Mouse (Mus musculus) kidney, adult 11 months (tissue): Measurements from ENCODE around the gene Ccdc117.
"Not testable (repeated sequence)": the region's sequence is repeated elsewhere in the genome, so short reads cannot be mapped to it uniquely, and the experiment has no call there.

Source experiments
- DNase-seq: peaks from one replicate; pipeline ENCODE4 v3.0.0; 2022

Gene Ccdc117

DNA sequence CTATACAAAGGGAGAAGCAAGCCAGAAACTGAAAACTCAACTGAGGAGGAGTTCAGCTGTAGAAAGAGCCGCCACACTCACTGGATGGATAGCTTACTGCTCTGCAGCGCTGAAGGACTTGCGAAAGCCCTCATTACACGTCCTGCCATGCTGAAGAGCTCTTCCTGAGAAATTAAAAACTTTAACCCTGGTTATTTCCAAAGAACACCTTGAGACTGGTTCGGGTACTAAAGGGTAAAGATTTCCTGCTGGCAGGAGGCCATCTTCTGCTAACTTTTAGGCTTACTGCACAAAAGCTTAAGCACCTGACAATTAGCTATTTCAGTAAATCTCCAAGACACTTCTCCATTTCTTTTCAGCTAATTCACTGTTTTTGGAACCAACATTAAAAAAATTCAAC lies 11.8 kb downstream of the Ccdc117 start:
- no peak for DNase-seq

DNA sequence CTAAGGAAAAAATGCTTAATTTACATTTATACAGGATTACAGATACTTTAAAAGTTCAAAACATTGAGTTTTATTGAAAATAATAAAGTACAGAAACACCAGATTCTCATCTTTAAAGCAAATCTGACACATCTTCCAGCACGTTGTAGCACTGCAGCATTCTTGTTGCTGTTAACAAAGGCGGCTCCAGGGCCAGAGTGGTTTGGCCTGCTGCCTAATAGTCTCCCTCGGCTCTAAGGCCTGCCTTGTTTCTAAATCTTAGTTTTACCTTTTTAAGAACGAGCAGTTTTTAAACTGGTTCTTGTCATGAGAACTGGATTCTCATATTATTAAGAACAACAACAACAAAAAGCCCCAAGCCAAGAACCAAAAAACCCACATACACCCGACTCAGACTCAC lies 13.1 kb downstream of the Ccdc117 start:
- DNase-seq: no peak

DNA sequence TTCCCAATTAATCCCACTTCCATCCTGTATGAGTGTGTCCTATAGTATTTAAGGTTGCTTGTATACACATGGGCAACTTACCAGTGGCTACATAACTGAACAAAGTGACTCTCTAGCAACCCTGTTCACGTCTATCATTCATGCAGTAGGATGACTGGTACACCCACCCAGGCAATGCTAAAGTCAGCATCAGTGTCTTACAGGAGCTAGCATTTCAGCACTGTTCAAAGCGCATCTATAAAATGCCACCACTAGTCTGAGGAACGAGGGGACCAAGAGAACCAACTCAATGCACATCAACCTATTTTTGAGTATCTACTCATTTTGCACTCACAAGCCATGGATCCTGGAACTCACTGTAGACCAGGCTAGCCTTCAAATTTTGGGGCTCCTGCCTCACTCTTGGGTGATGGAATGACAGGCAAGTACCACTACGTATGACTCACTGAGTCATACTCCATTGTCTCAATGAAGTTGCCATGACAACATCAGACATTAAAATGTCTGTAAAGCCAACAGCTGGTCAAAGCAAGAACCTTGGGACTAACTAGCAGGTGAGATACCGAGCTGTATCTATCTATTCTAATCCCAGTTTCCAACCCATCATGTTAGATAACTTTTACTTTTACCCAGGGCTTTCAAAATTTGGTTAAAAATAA lies 14.0 kb downstream of the Ccdc117 start:
- no peak for DNase-seq

DNA sequence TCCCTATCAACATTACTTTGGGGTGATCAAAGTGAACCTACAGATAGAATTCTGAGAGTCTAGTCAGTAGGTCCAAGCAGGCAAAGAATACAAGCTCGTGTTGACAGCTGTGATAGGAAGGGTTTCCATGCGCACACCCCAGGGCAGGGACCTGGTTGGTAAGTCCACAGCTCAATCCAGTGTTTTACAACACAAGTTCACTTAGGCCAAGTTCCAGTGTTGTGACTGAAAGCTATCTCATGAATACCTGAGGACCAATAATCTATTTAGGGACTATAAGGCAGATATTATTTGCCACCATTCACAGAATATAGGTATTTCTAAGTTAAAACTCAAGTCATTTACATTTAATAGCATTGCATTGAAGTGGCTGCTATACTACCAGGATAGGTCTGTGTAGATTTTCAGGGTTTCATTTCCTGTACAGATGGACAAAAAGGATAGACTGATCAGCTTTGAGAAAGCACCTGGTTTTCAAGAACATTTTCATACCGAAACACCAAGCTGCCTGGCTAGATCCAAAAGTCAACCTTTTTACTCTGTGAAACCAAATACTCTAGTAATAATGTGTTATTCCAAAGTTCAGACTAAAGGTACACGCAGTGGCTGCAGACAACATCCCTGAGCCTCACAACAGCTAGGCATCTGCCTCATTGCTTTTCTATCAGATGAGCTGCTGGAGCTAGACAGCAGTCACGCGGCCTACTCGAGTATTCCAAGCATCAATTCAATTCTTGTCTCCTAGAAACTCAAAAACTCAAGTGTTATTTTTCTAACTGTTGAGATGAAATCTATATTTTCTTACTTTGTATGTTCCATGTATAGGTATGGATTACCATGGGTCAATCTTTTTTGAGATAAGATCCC lies 15.2 kb downstream of the Ccdc117 start:
- no peak for DNase-seq

DNA sequence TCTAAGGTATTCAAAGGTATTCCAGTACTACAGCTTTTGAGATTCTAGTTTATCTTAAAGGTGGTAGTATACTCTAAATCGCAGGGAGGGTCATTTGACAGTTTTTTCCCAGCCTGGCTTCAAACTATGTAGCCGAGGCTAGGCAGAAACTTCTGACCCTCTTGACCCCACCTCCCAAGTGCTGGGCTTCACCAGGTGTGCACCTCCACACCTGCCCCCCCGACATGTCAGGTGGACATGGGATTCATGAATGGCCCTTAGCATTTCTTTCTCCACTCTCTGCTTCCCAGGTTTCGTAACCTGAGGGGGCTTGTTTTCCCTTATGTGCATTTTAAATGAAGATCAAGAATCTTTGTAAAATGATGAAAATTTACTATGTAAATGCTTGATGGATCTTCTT lies 16.6 kb downstream of the Ccdc117 start:
- no peak for DNase-seq

DNA sequence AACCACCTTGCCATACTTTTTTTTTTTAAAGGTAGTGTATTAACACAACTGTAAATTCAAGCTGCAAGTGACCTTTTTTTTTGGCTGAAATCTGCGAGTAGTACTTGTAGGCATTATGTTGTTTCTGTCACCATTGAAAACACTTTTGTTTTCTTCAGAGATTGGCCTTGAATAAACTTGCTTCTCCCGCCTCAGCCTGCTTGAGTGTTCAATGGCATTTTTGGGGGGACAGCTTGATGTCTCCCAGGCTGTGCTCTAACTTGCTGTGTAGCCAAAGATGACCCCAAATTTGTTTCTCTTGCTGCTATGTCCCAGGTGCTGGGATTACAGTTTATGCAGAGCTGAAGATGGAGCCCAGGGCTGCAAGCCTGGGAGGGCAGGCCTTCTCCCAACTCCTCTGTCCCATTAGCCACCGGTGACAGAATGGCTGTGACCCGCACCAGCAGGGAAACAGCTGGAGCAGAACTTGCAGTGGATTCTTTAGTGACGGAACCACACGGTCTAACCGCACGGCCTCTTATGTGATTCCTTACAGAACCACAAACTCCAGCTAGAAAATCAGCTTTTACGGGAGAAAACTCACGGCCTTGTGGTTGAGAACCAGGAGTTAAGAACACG lies 19.1 kb downstream of the Ccdc117 start:
- DNase-seq: no peak

DNA sequence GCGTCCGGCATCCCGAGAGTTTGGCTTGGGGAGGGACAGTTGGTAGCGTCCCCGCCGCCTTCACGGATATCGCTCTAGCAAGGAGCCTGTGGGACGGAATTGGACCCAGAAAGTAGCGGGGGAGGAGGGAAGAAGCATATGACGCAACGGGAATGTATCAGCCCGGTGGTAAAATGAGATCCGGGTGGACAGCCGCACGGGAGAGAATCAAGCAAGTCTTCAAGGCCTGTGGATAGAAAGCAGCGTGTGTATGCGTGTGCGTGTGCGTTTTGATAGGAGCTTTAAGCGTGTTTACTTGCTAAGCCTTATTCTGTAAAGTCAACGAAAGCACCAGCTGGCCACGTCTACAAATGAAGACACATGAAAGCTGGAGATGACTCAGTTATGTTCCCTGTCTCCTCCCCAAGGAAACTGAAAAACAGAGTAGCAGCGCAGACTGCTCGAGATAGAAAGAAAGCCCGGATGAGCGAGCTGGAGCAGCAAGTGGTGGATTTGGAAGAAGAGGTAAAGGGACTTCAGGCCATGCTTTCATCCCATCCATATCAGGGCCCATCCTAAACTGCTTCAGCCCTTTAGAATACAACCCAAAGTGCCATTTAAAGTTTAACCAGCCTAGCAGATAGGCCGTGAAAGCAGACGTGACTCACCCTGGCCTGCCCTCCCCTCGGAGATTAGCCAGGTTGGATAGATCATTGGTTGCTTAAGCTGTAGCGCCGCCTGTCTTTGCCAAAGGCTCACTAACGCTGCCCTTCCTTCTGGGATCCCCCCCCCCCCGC lies 20.3 kb downstream of the Ccdc117 start:
- DNase-seq: peak; percentile 85

DNA sequence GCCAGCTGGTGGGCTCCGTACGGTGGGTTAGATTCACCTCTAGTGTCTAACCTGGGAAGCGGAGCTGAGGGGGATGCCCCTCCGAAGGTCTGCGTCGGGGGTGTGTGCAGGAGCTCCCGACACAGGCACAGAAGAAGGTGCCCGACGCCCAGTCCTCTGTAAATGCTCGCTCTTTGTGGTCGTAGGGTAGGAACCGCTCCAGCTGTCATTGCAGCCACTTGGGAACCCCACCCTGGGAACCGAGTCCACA lies 20.8 kb downstream of the Ccdc117 start:
- DNase-seq: no peak

DNA sequence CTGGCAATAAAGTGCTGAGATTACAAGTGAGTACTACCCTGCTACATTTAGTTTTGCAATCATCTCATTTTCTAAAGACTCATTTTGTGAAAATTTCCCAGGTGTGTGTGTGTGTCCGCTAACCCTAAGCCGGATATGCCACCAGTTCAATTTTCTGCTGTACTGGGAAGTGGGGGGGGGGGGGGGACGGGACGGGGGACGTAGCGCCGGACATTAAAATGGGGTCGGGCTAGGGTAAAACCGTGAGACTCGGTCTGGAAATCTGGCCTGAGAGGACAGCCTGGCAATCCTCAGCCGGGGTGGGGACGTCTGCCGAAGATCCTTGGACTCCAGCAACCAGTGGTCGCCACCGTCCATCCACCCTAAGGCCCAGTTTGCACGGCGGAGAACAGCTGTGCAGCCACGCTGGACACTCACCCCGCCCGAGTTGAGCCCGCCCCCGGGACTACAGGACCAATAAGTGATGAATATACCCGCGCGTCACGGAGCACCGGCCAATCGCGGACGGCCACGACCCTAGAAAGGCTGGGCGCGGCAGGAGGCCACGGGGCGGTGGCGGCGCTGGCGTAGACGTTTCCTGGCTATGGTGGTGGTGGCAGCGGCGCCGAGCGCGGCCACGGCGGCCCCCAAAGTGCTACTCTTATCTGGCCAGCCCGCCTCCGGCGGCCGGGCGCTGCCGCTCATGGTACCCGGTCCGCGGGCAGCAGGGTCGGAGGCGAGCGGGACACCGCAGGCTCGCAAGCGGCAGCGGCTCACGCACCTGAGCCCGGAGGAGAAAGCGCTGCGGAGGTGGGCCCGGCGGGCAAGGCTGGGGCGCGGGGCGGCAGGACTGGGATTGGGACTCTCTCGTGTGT lies 21.3 kb downstream of the Ccdc117 start, which contains the start of gene Xbp1:
Gene Xbp1 (plus strand): TSS at position 248 of the 854 bp plus-strand sequence.
- DNase-seq: peak; percentile 98

DNA sequence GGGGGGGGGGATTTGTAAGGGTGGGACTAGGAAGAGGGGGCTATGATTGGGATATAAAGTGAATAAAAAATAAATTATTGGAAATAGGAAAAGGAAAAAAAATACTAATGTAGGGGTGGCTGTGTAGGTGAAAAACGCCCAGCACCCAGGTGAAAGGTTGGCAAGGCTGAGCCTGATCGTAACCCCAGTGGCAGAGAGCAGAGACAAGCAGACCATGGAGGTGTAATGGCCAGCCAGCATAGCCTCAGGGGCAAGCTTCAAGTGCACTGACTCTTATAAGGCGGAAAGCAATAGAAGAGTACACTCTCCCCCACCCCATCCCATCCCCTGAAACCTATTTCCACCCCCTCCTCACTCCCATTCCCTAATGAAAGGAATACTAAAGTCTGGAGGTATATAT lies 22.3 kb downstream of the Ccdc117 start:
- DNase-seq: no peak

DNA sequence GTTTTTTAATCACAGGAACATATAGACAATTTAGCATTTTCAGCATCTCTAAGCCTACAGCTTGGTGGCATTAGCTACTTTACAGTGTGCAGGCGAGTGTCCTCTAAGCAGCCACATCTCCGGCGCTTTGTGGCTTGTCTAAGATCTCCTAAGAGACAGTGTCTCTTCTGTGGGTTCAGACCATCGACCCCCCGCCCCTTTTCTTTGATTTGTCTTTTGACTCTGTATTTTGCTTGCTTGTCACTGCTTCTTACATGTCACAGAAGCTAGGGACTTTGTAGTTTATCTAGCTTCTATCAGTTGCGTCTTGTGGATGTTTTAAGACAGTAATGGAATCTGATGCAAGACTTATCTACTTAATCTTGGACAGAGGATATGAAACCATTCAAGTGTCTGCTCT lies 24.6 kb downstream of the Ccdc117 start:
- no peak for DNase-seq

DNA sequence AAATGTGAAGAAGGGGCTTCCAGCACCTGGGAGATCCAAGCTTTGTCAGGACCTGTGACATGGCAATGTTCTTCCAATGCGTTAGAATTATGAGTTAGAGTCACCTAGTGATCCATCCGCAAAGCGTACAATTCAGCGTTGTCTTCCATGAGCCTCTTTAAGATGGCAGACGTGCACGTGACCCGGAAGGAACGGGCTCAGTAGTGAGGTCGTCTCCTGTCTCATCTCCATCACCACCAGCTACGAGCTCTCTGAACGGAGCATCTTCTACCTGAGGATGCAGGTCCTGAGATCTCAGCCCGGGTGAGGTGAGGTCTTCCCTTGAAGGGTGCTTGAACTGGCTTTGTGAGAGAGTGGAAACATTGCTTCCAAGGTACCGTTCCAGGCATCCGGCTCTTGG lies 25.4 kb downstream of the Ccdc117 start:
- DNase-seq: no peak

DNA sequence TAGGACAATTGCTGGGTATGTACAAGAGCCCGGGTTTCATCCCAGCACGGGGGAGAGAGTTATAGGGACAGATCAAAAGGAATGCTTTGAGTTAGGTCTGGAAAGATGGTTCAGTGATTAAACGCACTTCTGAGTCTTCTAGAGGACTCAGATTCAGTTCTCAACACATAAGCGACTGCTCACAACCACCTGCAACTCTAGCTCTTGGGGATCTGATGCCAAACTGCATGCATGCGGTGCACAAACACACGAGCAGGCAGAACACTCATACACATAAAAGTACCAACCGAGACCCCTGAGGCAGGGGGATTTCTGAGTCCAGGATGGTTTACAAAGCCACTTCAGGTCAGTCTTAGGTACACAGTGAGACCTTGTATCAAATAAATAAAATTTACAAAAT lies 25.8 kb downstream of the Ccdc117 start:
- no peak for DNase-seq

DNA sequence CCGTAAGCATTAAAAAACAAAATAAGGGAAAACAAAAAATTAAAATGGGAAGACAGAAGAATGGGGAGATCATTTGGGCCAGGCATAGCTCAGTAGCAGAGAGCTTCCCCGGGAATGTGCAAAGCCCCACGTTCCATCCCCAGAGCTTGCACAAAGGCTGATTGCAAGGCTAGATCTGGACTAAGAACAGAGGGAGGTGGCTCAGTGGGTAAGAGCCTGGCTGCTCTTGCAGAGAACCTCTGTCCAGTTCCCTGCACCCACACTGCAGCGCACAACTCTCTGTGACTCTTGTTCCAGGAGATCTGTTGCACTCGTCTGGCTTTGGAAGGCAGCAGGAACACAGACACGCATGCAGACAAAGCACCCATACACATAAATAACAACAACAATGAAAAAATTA lies 26.3 kb downstream of the Ccdc117 start:
- DNase-seq: no peak

DNA sequence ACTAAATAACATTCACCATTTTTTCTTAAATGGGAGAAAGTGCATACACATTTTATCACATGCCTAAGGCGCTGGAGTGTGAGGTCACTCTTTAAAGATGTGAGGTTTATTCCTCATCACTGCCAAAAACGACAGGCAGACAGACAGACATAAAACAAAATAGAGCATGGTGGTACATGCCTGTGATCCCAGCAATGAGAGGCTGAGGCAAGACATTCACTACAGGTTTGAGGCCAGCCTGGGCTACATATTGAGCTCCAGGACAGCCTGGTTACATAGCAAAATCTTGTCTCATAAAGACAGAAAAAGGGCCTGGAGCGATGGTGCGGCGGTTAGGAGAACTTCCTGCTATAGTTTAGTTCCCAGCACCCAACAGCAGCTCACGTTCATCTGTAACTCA lies 26.8 kb downstream of the Ccdc117 start:
- DNase-seq: no peak

DNA sequence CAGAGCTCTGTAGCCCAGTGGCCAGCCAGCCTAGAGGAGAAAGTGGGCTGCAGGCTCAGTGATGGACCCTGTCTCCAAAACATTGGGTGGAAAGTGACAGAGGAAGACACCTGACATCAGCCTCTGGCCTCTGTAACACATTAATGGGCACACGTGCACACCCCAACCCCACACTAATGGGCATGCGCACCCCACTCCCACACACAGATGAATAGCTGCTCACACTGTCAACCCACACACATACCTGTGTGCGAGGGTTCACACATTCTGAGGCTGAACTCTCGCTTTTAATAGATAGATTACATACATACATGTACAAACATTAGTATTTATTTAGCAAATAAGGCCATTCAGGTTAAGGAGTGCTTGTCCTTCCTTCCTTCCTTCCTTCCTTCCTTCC lies 27.9 kb downstream of the Ccdc117 start:
- no peak for DNase-seq

DNA sequence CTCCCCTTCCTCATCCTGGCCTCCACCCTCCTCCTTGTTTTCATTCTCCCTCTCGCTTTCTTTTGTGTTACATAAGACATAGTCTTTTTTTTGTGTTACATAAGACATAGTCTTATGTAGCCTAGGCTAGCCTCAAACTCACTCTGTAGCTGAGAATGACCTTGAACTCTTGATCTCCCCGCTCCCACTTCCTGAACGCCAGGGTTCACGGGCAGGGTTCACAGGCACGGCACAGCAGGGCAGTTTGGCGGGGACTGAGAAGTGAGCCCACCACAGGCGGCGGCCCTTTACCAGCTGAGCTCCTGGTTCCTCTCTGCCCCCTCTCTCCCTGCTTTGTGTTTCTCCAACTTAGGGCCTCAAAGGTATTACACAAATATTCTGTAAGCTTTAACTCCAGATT lies 29.0 kb downstream of the Ccdc117 start:
- DNase-seq: no peak

DNA sequence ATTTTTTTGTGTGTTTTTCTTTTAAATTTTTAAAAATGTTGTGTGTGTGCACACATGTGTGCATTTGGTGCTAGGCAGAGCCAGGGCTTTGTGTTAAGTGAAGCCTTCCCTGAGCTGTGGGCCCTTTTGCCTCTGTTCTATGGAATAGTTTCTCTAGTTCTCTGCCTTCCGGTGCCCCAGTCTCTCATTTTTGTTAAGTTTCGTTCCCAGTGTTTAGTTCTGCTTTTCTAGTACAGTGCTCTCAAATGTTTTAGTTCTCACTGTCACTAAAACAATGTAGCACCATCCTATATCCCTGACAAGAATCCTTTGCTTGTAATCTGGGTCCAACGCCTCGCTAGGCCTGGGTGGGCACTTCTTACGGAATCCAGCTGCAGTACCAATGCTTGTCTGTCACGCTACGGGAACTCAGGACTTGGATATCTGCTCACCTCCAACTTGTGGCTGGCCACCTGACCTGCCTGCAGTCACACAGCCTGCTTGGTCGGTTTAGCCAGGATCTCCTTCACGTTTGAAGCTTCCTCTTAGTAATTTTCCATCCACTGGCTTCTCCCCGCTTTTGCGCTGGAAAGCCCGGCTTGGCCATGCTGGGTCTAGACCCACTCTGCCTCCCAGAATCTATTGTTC lies 29.8 kb downstream of the Ccdc117 start:
- DNase-seq: peak; percentile 76

DNA sequence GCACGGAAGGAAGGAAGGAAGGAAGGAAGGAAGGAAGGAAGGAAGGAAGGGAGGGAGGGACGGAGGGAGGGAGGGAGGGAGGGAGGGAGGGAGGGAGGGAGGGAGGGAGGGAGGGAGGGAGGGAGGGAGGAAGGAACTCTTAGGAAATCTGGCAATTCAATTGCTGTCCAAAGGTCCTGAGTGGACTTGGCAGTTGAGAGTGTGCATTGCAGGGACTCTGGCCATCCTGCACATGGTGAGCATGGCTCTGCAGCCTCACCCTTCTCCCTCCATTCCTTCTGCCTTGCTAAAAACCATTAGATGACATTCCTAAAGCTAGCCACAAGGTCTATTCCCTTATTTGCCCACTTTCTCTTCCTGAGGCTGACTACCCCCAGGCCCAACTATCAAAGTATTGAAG lies 31.3 kb downstream of the Ccdc117 start:
- not testable (repeated sequence) for DNase-seq

DNA sequence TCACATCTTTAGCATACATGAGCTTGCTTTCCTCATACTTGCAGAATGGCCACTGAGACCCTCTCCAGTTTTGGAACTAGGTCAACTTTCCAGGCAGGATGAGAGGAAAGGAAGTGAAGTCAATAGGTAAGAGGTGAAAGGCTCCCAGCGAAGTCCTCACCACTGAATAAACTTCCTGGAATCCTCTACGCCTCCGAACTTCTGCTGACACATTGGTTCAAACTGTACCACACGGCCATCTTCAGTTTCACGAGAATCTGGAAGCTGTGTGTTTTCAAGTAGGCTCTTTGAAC lies 31.9 kb downstream of the Ccdc117 start:
- no peak for DNase-seq

DNA sequence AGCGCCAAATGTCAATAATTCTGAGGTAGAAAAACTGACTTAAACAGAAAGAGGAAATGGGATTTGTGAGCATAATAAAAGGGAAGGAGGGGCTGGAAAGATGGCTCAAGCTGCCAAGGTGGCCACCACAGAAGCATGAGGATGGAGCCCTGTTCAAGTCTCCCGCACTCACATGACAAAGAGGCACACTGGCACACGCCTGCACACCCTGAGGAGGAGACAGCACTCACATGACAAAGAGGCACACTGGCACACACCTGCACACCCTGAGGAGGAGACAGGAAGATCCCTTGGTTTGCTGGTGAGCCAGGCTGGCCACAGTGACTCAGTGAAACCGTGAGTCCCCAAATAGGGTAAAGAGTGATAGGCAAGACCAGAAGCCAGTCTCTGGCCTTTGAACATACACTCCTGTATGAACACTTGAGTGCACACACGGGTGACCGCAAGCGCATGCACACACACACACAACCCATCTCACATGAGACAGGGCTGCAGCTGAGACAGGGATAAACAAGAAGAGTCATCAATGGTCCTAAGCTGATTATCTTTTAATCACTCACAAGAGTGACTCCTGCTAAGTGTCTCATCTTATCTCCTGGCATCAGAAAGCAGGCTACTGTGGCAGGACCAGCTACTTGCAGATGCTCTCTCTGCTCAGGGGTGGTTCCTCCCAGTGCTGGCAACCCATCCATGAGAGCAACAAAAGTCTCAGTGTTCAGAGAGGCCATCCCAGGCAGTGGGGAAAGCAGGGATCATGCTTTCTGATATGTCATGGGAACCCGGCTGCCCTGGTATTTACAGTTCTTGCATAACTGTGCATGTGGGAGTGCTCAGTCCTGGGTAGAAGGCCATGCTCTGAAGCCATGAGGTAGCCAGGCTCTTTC lies 32.5 kb downstream of the Ccdc117 start:
- no peak for DNase-seq
